Mouse (Mus musculus) bone marrow macrophage, adult 2 months (primary cell): Measurements from ENCODE around the gene Rnf223. TPM values are rescaled to one million over a fixed set of nuclear protein-coding genes. Genes with fewer than 3 reads are reported as not detected.

Experiments
- H3K27ac ChIP-seq: 2 replicates; pipeline ENCODE4 v1.5.1; 2012; ENCODE audit warnings: low read depth, low read length; ENCODE audit not compliant: insufficient read depth
- H3K4me1 ChIP-seq: 2 replicates; pipeline ENCODE4 v1.6.1; 2012; ENCODE audit warnings: low read length; ENCODE audit not compliant: control insufficient read depth, insufficient read depth
- H3K4me3 ChIP-seq: 2 replicates; pipeline ENCODE4 v1.5.1; 2012; ENCODE audit warnings: mild to moderate bottlenecking, low read length, moderate library complexity; ENCODE audit not compliant: insufficient read depth
- CTCF ChIP-seq: IDR thresholded peaks from 2 replicates; pipeline ENCODE4 v1.5.1; 2012; ENCODE audit warnings: low read depth, mild to moderate bottlenecking, low read length, moderate library complexity
- POLR2A ChIP-seq: IDR thresholded peaks from 2 replicates; pipeline ENCODE4 v1.6.1; 2012; ENCODE audit warnings: mild to moderate bottlenecking, low read depth, low read length, borderline replicate concordance
- polyA plus RNA-seq: library from polyadenylated mRNA; stranded (reverse); fragments of >200 nt; gene quantifications from 2 replicates; pipeline ENCODE4 v1.2.4, GENCODE M21; 2012; ENCODE audit not compliant: missing spikeins, insufficient read depth, insufficient read length

Gene Rnf223
- 0.28 TPM in 1 of 2 replicates, not detected in the other for polyA plus RNA-seq

- Histone ChIP-seq H3K4me3 (no peak within 1 kb of the TSS), H3K27ac (no peak within 1 kb of the TSS), H3K4me1 (no peaks in the 10 kb centered on the region)
- TF ChIP-seq POLR2A (no peak), CTCF (no peak)
Measured at GRCm38 (mm10) chr4:156130436-156130835, at the start of gene Rnf223. Rnf223 (plus strand) TSS chr4:156130513.

- H3K4me1 ChIP-seq = peaks cover 14% of the 10 kb centered on the region
- no peak overlapping the region for H3K27ac ChIP-seq
- TF ChIP-seq CTCF = no peak
- no peak for TF ChIP-seq POLR2A
Measured at GRCm38 (mm10) chr4:156082621-156083234, 47.6 kb upstream of the Rnf223 start.

GRCm38 (mm10) chr4:156083348-156083747, 47.0 kb upstream of the Rnf223 start:
- peaks cover 19% of the 10 kb centered on the region for H3K4me1 ChIP-seq
- H3K27ac ChIP-seq = no peak overlapping the region
- no peak overlapping the region for H3K4me3 ChIP-seq
- TF ChIP-seq POLR2A (no peak), CTCF (no peak)

More at GRCm38 (mm10) chr4:156082621-156083234, 47.6 kb upstream of the Rnf223 start:
- no peak overlapping the region for H3K4me3 ChIP-seq

GRCm38 (mm10) chr4:156084096-156084879, 46.0 kb upstream of the Rnf223 start:
- Histone ChIP-seq H3K4me3 (no peak overlapping the region), H3K4me1 (peaks cover 19% of the 10 kb centered on the region), H3K27ac (no peak overlapping the region)
- TF ChIP-seq POLR2A (no peak), CTCF (no peak)

- H3K4me1 ChIP-seq = peaks cover 19% of the 10 kb centered on the region
- H3K27ac ChIP-seq = no peak overlapping the region
- H3K4me3 ChIP-seq = no peak overlapping the region
- TF ChIP-seq CTCF = no peak
- TF ChIP-seq POLR2A = no peak
Measured at GRCm38 (mm10) chr4:156085256-156085655, 45.1 kb upstream of the Rnf223 start.

- TF ChIP-seq POLR2A (no peak), CTCF (no peak)
- Histone ChIP-seq H3K27ac (no peak overlapping the region), H3K4me1 (peaks cover 12% of the 10 kb centered on the region), H3K4me3 (no peak overlapping the region)
Measured at GRCm38 (mm10) chr4:156087398-156088087, 42.8 kb upstream of the Rnf223 start.

- TF ChIP-seq POLR2A (no peak), CTCF (no peak)
- Histone ChIP-seq H3K27ac (no peak overlapping the region), H3K4me3 (no peak overlapping the region), H3K4me1 (peaks cover 7% of the 10 kb centered on the region)
Measured at GRCm38 (mm10) chr4:156091236-156091635, 39.1 kb upstream of the Rnf223 start.

- H3K4me3 ChIP-seq = no peak overlapping the region
- peaks cover 5% of the 10 kb centered on the region for H3K4me1 ChIP-seq
- H3K27ac ChIP-seq = no peak overlapping the region
- TF ChIP-seq POLR2A (no peak), CTCF (no peak)
Measured at GRCm38 (mm10) chr4:156092765-156093164, 37.5 kb upstream of the Rnf223 start.

GRCm38 (mm10) chr4:156093758-156094157, 36.6 kb upstream of the Rnf223 start:
- TF ChIP-seq CTCF (no peak), POLR2A (no peak)
- Histone ChIP-seq H3K27ac (no peak overlapping the region), H3K4me3 (no peak overlapping the region), H3K4me1 (no peaks in the 10 kb centered on the region)

- H3K27ac ChIP-seq = no peak overlapping the region
- TF ChIP-seq POLR2A = no peak
- TF ChIP-seq CTCF = no peak
- no peaks in the 10 kb centered on the region for H3K4me1 ChIP-seq
- no peak overlapping the region for H3K4me3 ChIP-seq
Measured at GRCm38 (mm10) chr4:156096191-156096590, 34.1 kb upstream of the Rnf223 start.
